Mouse (Mus musculus) ES-Bruce4 (cell line): ENCODE measurements around the gene Klf1. TPM values are rescaled to one million over a fixed set of nuclear protein-coding genes. Genes with fewer than 3 reads are reported as not detected.

ENCODE experiments used
- H3K27ac ChIP-seq: 2 replicates; pipeline ENCODE4 v1.5.1; 2012; ENCODE audit warnings: low read length, inconsistent platforms; ENCODE audit not compliant: insufficient read depth
- H3K27me3 ChIP-seq: 2 replicates; pipeline ENCODE4 v1.6.1; 2012; ENCODE audit warnings: mild to moderate bottlenecking, low read length, inconsistent platforms; ENCODE audit not compliant: control insufficient read depth, poor library complexity, insufficient read depth, severe bottlenecking
- H3K36me3 ChIP-seq: 2 replicates; pipeline ENCODE4 v1.6.1; 2012; ENCODE audit warnings: inconsistent platforms, mild to moderate bottlenecking, low read length, moderate library complexity; ENCODE audit not compliant: control insufficient read depth, poor library complexity, insufficient read depth, severe bottlenecking
- H3K4me1 ChIP-seq: one replicate; pipeline ENCODE4 v1.8.1; 2011; ENCODE audit warnings: low read length; ENCODE audit not compliant: control insufficient read depth, insufficient read depth
- H3K4me3 ChIP-seq: 2 replicates; pipeline ENCODE4 v1.5.1; 2011; ENCODE audit warnings: low read depth, mild to moderate bottlenecking, low read length
- H3K9ac ChIP-seq: 2 replicates; pipeline ENCODE4 v1.6.1; 2012; ENCODE audit warnings: low read depth, mild to moderate bottlenecking, inconsistent platforms; ENCODE audit not compliant: poor library complexity, severe bottlenecking
- H3K9me3 ChIP-seq: replicated peaks from 2 replicates; pipeline ENCODE4 v1.6.1; 2012; ENCODE audit warnings: mild to moderate bottlenecking, low read length, inconsistent platforms; ENCODE audit not compliant: control insufficient read depth, poor library complexity, insufficient read depth, severe bottlenecking
- CTCF ChIP-seq: IDR thresholded peaks from one replicate; pipeline ENCODE4 v1.8.1; 2011; ENCODE audit warnings: low read depth, low read length
- EP300 ChIP-seq: IDR thresholded peaks from 2 replicates; pipeline ENCODE4 v1.6.1; 2011; ENCODE audit warnings: low read depth, low read length; ENCODE audit not compliant: insufficient read depth
- POLR2A ChIP-seq: IDR thresholded peaks from one replicate; pipeline ENCODE4 v1.8.1; 2011; ENCODE audit warnings: low read length; ENCODE audit not compliant: insufficient read depth
- polyA plus RNA-seq: library from polyadenylated mRNA; stranded (reverse); fragments of >200 nt; gene quantifications from 2 replicates; pipeline ENCODE4 v1.2.4, GENCODE M21; 2011; ENCODE audit warnings: low read depth; ENCODE audit not compliant: missing spikeins, insufficient read depth, insufficient read length

The Klf1 gene
- polyA plus RNA-seq: not detected in 2 replicates

DNA sequence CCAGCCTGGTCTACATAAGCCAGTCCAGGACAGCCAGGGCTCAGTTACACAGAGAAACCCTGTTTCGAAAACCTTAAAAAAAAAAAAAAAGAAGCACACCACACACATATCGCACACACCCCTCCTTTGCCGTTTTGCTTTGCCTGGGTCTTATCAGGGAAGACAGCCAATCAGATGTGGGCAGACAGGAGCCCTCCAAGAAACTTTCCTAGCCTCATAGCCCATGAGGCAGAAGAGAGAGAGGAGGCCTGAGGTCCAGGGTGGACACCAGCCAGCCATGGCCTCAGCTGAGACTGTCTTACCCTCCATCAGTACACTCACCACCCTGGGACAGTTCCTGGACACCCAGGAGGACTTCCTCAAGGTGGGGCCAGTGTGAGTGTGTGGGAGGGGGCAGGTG is at the start of gene Klf1:
Klf1 (plus strand) TSS at position 177 of the 400 bp plus-strand sequence.
- TF ChIP-seq EP300 (no peak), CTCF (no peak), POLR2A (no peak)
- H3K9ac ChIP-seq: peak within 1 kb of the TSS; percentile 85
- no peaks in the 10 kb centered on the region for H3K36me3 ChIP-seq
- H3K9me3 ChIP-seq: no peaks in the 10 kb centered on the region
- H3K4me3 ChIP-seq: peak within 1 kb of the TSS; percentile 64
- H3K27ac ChIP-seq: no peak within 1 kb of the TSS
- no peaks in the 10 kb centered on the region for H3K27me3 ChIP-seq
- peaks cover 9% of the 10 kb centered on the region for H3K4me1 ChIP-seq

GRCm38 (mm10) chr8:84856434-84856833 is 45.3 kb upstream of the Klf1 start:
- no peak overlapping the region for H3K9ac ChIP-seq
- no peaks in the 10 kb centered on the region for H3K27me3 ChIP-seq
- peaks cover 19% of the 10 kb centered on the region for H3K36me3 ChIP-seq
- no peak overlapping the region for H3K4me3 ChIP-seq
- TF ChIP-seq CTCF (no peak), POLR2A (no peak), EP300 (no peak)
- peaks cover 3% of the 10 kb centered on the region for H3K4me1 ChIP-seq
- H3K9me3 ChIP-seq: no peaks in the 10 kb centered on the region
- H3K27ac ChIP-seq: no peak overlapping the region

DNA sequence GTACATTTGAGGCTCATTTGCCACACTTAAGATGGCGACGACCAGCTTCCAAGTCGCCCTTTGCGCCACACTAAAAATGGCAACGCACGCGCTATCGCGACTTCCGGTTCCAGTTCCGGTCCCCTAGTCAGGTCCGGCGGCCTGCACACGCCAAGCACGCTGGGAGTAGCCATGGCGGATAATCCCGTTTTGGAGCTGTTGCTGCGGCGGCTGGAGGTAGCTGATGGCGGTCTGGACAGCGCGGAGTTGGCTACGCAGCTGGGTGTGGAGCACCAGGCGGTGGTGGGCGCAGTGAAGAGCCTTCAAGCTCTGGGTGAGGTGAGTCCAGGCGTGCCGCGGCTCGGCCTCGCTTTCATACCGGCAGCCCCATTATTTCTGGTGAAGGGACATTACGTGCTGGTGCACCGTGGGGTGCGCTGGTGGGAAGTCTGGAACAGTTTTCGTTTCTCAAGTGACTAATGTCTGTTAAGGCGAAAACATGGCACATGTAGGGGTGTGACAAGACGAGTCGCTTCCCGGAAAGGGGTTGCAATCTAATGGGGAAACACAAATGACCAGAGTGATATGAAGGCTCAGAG is 44.8 kb upstream of the Klf1 start, which contains the start of gene Farsa:
Farsa (plus strand) TSS at position 126 of the 578 bp plus-strand sequence.
- peak within 1 kb of the TSS; percentile 5; the same call in 1 of the 2 replicates for H3K27ac ChIP-seq
- H3K4me3 ChIP-seq: peak within 1 kb of the TSS; percentile 91
- no peaks in the 10 kb centered on the region for H3K27me3 ChIP-seq
- peak within 1 kb of the TSS; percentile 70 for H3K9ac ChIP-seq
- H3K9me3 ChIP-seq: no peaks in the 10 kb centered on the region
- TF ChIP-seq CTCF: no peak
- peak; percentile 83 for TF ChIP-seq POLR2A
- peak; percentile 57; the same call in 1 of the 2 replicates for TF ChIP-seq EP300
- peaks cover 3% of the 10 kb centered on the region for H3K4me1 ChIP-seq
- peaks cover 24% of the 10 kb centered on the region for H3K36me3 ChIP-seq

DNA sequence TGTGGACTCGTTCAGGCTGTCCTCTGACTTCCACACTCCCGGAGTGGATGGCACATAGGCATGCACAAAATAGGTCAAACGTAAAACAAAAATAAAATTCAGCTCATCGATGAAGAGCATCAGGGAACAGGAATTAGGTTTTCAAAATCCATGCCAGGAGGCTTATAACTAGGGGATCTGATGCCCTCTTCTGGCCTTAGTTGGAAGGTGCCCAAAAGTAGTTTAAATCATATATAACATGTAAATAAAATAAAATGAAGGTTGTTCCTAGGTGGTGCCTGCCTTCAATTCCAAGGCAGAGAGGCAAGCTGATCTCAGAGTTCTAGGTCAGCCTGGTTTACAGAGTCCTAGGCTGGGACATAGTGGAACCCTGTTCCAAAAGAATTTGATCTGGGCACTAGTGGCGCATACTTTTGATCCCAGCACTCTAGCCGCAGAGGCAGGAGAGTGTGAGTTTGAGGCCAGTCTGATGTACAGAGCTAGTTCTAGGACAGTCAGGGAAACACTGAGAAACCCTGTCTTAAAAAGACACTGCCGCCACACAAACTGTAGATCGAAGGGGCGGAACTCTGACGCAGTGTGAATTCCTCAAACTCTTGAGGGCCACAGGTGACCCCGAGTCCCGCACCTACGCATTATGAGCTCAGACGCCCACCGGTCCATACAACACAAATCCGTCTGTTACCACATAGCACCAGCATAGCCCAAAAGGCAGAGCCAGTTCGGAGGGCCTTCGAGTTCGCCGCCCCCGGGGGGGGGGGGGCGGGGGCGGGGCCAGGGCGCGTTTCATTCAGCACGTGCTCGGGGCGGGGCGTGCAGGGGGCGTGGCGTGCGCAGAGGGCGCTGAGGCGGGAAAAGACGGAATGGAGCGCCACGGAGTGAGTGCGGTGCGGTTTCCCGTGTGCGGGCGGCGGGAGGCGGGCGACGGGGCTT is 30.1 kb upstream of the Klf1 start, which contains the start of gene Syce2:
Syce2 (plus strand) TSS at position 736 of the 933 bp plus-strand sequence.
- H3K27me3 ChIP-seq: no peaks in the 10 kb centered on the region
- H3K4me3 ChIP-seq: peak within 1 kb of the TSS; percentile 68
- H3K27ac ChIP-seq: 0 out of 2 replicates have a peak within 1 kb of the TSS, but pooled peaks have one; percentile 2
- peaks cover 34% of the 10 kb centered on the region for H3K36me3 ChIP-seq
- peak within 1 kb of the TSS; percentile 73 for H3K9ac ChIP-seq
- no peaks in the 10 kb centered on the region for H3K9me3 ChIP-seq
- H3K4me1 ChIP-seq: peaks cover 3% of the 10 kb centered on the region
- TF ChIP-seq CTCF: no peak
- TF ChIP-seq POLR2A: no peak
- TF ChIP-seq EP300: no peak

DNA sequence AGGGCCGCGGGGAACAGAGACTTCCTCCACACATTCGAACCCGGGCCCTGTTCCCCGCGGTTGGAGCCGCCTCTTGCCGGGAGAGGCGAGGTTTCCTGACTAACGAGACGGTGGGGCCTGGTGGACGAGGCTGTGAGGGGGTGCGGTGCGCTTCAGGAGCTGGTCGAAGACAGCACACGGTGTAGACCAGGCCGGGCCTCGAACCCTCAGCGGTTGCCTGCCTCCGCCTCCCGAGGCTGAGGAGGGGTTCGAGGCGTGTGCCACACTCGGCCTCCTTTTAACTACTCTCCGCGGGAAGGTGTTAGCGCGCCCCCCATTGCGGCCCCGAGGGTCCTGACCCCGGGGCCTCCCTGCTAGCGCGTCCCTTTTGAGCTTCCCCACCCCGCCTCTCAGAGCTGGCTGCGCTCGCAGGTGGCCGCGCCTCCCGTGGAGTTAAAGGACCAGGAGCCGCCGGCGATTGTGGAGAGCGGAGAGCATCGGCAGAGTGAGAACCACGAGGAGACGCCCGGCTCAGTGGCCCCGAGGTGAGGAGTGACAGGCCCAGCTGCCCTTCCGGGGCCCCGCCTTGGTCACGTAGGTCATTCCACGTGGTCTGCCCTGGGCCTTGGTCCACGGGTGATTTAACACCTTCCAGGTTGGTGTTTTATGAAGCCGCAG is 29.3 kb upstream of the Klf1 start:
- no peaks in the 10 kb centered on the region for H3K9me3 ChIP-seq
- H3K4me1 ChIP-seq: peaks cover 3% of the 10 kb centered on the region
- no peak overlapping the region for H3K27ac ChIP-seq
- TF ChIP-seq CTCF: no peak
- TF ChIP-seq POLR2A: no peak
- TF ChIP-seq EP300: no peak
- H3K36me3 ChIP-seq: peaks cover 37% of the 10 kb centered on the region
- peak overlapping the region; percentile 73 for H3K9ac ChIP-seq
- peak overlapping the region; percentile 68 for H3K4me3 ChIP-seq
- no peaks in the 10 kb centered on the region for H3K27me3 ChIP-seq
